Mouse (Mus musculus) hindbrain, embryonic 16.5 days (tissue): ENCODE results near the gene Sqstm1. TPM values are rescaled to one million over a fixed set of nuclear protein-coding genes. Genes with fewer than 3 reads are reported as not detected.

Source experiments
- ATAC-seq: fragments of 200-750 bp; cut with Nextera tagmentation; 2 replicates; pipeline ENCODE4 v1.8.0; 2017; ENCODE audit warnings: moderate TSS enrichment, moderate library complexity
- H3K27ac ChIP-seq: fragments of 300-500 bp; sonication (generic); 2 replicates; pipeline ENCODE4 v1.5.1; 2014; ENCODE audit warnings: low read depth, mild to moderate bottlenecking, control low read depth, low read length, moderate library complexity
- H3K27me3 ChIP-seq: fragments of 300-500 bp; sonication (generic); replicated peaks from 2 replicates; pipeline ENCODE4 v1.6.1; 2014; ENCODE audit warnings: low read length; ENCODE audit not compliant: control insufficient read depth, insufficient read depth
- H3K36me3 ChIP-seq: fragments of 300-500 bp; sonication (generic); 2 replicates; pipeline ENCODE4 v1.6.1; 2014; ENCODE audit warnings: mild to moderate bottlenecking, low read length, moderate library complexity, mixed read lengths; ENCODE audit not compliant: control insufficient read depth, insufficient read depth
- H3K4me1 ChIP-seq: fragments of 300-500 bp; sonication (generic); 2 replicates; pipeline ENCODE4 v1.6.1; 2014; ENCODE audit warnings: low read depth, low read length; ENCODE audit not compliant: control insufficient read depth, insufficient read depth
- H3K4me2 ChIP-seq: fragments of 300-500 bp; sonication (generic); 2 replicates; pipeline ENCODE4 v1.6.1; 2014; ENCODE audit warnings: mild to moderate bottlenecking, low read length, control low read depth, moderate library complexity
- H3K4me3 ChIP-seq: fragments of 300-500 bp; sonication (generic); 2 replicates; pipeline ENCODE4 v1.5.1; 2014; ENCODE audit warnings: mild to moderate bottlenecking, low read length, control low read depth, moderate library complexity
- H3K9ac ChIP-seq: fragments of 300-500 bp; sonication (generic); 2 replicates; pipeline ENCODE4 v1.6.1; 2014; ENCODE audit warnings: low read depth, mild to moderate bottlenecking, control low read depth, low read length, moderate library complexity
- H3K9me3 ChIP-seq: fragments of 300-500 bp; sonication (generic); 2 replicates; pipeline ENCODE4 v1.6.1; 2014; ENCODE audit warnings: mild to moderate bottlenecking, low read length, moderate library complexity; ENCODE audit not compliant: control insufficient read depth
- WGBS: fragments of 180-500 bp; shearing (Covaris S2); extraction: QIAGEN DNeasy Blood & Tissue Kit; methylation state at CpG from one replicate; pipeline ENCODE4 v1.1.7; 2014; 5-methylcytosine and 5-hydroxymethylcytosine counted together
- polyA plus RNA-seq: library from polyadenylated mRNA; unstranded; fragments of >200 nt; fragmentation: Nextera tagmentation; extraction: Ambion mirVana; gene quantifications from 2 replicates; pipeline ENCODE4 v1.2.1, GENCODE M21; 2015

The Sqstm1 gene
- 448 and 480 TPM in 2 replicates for polyA plus RNA-seq

DNA sequence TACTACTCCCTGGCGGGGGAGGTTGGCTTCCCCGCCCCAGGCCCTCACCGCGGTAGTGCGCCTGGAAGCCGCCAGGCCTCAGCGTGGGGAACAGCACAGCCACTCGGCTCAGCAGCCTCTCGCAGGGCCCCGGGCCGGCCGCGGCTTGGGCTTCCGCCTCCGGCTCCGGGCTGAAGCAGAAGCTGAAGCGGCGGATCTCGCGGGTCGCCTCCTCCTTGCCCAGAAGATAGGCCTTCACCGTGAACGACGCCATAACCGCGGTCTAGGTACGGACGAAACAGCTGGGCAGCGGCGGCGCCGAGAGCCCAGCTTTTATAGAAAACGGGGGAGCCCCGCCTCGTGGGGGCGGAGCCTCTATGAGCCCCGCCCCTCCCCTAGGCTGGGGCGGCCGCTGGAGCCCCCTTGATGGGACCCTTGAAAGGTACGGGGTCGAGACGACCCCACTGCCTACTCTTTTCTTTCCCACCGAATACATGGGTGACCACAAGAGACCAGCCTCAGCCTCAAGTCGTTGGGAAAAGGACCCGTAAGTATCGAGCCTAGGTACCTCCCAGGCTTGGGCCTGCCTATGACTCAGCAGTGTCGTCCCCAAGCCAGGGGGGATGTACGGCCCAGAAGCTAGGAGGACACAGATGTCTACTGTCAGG lies at the start of gene Sqstm1, which contains the start of gene Mgat4b:
Gene Sqstm1, minus strand, starts transcription at position 323 of the 647 bp plus-strand sequence.
Gene Mgat4b, plus strand, starts transcription at position 386 of the 647 bp plus-strand sequence.
- H3K9ac ChIP-seq, result peak within 1 kb of the TSS; percentile 97
- H3K4me3 ChIP-seq, result peak within 1 kb of the TSS; percentile 91
- peaks cover 13% of the 10 kb centered on the region for H3K4me1 ChIP-seq
- peak within 1 kb of the TSS; percentile 72 for H3K4me2 ChIP-seq
- H3K27ac ChIP-seq, result peak within 1 kb of the TSS; percentile 98
- H3K36me3 ChIP-seq, result peaks cover 17% of the 10 kb centered on the region
- peak; percentile 78 for ATAC-seq
- H3K9me3 ChIP-seq, result no peaks in the 10 kb centered on the region
- no peaks in the 10 kb centered on the region for H3K27me3 ChIP-seq
- under 1% methylated on average over 44 of the region's 48 CpGs for WGBS

DNA sequence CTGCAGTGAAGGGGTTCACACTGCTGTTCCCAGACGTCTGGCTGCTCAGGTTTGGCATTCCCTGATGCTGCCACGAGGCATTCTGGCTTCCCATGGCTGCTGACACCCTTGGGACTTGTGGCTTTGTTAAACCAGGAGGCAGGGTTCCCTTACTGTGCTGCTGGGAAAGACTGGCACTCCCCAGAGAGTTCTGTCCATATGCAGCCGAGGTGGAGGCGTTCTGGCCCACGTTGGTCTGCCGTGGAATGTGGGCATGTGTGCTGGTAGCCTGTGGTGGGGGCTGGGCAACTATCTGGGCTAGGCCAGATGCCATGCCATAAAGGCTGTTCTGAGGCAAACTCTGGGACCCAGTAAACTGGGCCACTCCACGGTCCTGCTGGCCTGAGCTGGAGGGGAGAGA lies 47.7 kb upstream of the Sqstm1 start:
- H3K27me3 ChIP-seq, result no peaks in the 10 kb centered on the region
- H3K4me1 ChIP-seq, result no peaks in the 10 kb centered on the region
- no peak overlapping the region for H3K4me2 ChIP-seq
- H3K9me3 ChIP-seq, result no peaks in the 10 kb centered on the region
- H3K4me3 ChIP-seq, result no peak overlapping the region
- WGBS, result 72% methylated on average over 7 of the region's 7 CpGs
- H3K27ac ChIP-seq, result no peak overlapping the region
- H3K9ac ChIP-seq, result no peak overlapping the region
- ATAC-seq, result no peak
- peaks cover 45% of the 10 kb centered on the region for H3K36me3 ChIP-seq

GRCm38 (mm10) chr11:50256615-50257014 lies 46.0 kb upstream of the Sqstm1 start:
- Histone ChIP-seq H3K4me2 (no peak overlapping the region), H3K9me3 (no peaks in the 10 kb centered on the region), H3K36me3 (peaks cover 32% of the 10 kb centered on the region), H3K27me3 (no peaks in the 10 kb centered on the region), H3K4me3 (no peak overlapping the region), H3K9ac (no peak overlapping the region), H3K27ac (no peak overlapping the region), H3K4me1 (no peaks in the 10 kb centered on the region)
- no peak for ATAC-seq
- 85% methylated on average over 7 of the region's 7 CpGs for WGBS

DNA sequence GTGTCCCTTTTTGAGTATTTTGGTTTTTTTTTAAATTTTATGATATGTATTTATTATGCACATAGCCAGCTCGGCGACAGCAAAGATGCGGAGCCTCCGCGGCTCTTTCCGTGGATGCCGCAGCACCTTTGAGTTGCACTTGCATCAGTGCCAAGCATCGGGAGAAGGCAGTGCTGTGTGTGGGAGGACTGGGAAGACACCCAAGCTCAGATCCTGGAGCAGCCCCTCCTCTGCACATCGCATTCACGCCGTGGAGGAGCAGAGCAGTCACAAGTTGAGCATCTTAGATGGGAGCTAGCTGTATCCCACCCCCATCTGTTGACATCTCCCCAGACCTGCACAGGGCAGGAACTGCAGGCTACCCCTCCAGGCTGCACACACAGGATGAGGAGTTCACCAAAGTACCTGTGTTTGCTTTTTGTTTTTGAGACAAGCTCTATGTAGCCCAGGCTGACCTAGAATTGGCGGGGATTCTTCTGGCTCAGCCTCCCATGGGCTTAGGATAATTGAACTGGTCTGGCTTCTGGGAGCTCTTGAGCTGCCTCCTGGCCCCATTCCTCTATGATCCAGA lies 43.5 kb upstream of the Sqstm1 start:
- 83% methylated on average over 12 of the region's 12 CpGs for WGBS
- H3K9me3 ChIP-seq, result no peaks in the 10 kb centered on the region
- no peaks in the 10 kb centered on the region for H3K4me1 ChIP-seq
- H3K4me2 ChIP-seq, result no peak overlapping the region
- peak; percentile 16; the same call in 1 of the 2 replicates for ATAC-seq
- H3K36me3 ChIP-seq, result peaks cover 20% of the 10 kb centered on the region
- no peaks in the 10 kb centered on the region for H3K27me3 ChIP-seq
- no peak overlapping the region for H3K9ac ChIP-seq
- H3K4me3 ChIP-seq, result no peak overlapping the region
- no peak overlapping the region; the same call in 1 of the 2 replicates for H3K27ac ChIP-seq

DNA sequence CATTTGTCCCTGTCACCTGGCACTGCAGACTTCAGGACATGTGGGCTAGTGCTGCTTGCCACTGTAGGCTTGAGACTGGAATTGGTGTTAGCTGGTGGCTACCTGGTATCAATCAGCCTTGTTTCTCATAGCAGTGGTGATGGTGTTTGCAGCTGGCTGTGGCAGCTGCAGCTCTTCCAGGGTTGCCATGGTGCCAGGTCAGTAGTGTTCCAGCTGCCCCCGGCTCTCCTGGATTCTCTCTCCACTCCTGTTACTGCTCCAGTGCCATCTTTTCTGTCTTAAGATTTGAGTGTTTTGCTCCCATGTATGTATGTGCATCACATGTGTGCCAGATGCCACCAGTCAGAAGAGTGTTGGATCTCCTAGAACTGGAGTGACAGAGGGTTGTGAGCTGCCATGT lies 42.8 kb upstream of the Sqstm1 start:
- Histone ChIP-seq H3K27ac (no peak overlapping the region), H3K4me2 (no peak overlapping the region), H3K4me1 (no peaks in the 10 kb centered on the region), H3K9ac (no peak overlapping the region), H3K4me3 (no peak overlapping the region), H3K9me3 (no peaks in the 10 kb centered on the region), H3K27me3 (no peaks in the 10 kb centered on the region), H3K36me3 (peaks cover 18% of the 10 kb centered on the region)
- ATAC-seq, result no peak
- 50% methylated on average over 1 of the region's 1 CpGs for WGBS

- H3K9me3 ChIP-seq, result no peaks in the 10 kb centered on the region
- no peak overlapping the region for H3K4me3 ChIP-seq
- no peak overlapping the region for H3K27ac ChIP-seq
- no peak for ATAC-seq
- WGBS, result 75% methylated on average over 11 of the region's 11 CpGs
- peaks cover 12% of the 10 kb centered on the region; the same call in 1 of the 2 replicates for H3K36me3 ChIP-seq
- H3K9ac ChIP-seq, result no peak overlapping the region
- H3K27me3 ChIP-seq, result no peaks in the 10 kb centered on the region
- no peak overlapping the region for H3K4me2 ChIP-seq
- H3K4me1 ChIP-seq, result no peaks in the 10 kb centered on the region
These were observed 42.1 kb upstream of the Sqstm1 start for GRCm38 (mm10) chr11:50252684-50253265.

DNA sequence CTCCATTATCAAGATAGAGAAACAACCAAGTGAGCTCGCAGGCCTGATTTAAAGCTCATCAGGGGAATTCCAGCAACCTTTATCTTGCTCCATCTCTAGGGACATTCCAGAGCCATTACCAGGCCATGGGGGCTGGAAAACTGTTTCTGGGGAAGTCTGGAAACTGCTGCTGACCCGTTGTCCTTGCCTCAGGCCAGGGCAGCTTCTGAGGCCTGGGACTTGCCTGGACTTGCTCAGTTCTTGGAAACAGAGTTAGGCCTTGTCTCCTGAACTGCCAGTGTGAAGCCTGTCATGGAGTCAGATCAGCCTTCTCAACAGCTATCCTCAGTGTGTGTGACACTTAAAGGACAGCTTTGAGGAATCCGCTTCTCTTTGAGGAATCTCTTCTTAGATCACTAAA lies 41.5 kb upstream of the Sqstm1 start:
- Histone ChIP-seq H3K9ac (no peak overlapping the region), H3K4me3 (no peak overlapping the region), H3K9me3 (no peaks in the 10 kb centered on the region), H3K36me3 (peaks cover 8% of the 10 kb centered on the region; the same call in 1 of the 2 replicates), H3K27ac (no peak overlapping the region), H3K4me1 (no peaks in the 10 kb centered on the region), H3K4me2 (no peak overlapping the region), H3K27me3 (no peaks in the 10 kb centered on the region)
- WGBS, result 69% methylated on average over 3 of the region's 3 CpGs
- ATAC-seq, result no peak

DNA sequence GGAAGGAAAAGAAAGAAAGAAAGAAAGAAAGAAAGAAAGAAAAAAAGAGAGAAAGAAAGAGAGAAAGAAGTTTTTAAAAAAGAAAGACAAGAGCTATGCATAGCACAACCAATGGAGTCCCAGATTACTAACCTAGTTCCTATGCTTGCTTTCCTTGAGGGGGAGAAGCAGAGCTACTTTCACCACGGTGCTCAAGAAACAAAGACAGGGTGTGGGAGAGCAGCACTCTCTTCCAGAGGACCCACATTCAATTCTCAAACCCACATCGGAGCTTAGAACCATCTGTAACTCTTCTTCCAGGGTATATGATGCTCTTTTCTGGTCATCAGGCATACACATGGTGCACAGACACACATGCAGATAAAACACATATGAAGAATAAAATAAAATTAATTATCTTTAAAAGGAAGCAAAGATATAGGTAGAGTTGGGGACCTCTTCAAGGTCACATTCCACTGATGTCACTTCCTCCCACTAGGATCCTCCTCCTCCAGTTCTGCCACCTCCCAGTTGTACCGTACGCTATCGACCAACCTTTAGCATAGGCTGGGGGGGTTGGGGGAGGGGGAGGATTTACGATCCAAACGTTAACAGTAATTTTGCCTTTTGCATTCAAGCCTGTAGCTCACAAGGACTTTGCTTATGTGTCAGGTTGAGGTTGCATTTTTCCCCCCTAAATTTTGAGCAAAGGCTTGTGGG lies 38.0 kb upstream of the Sqstm1 start:
- 82% methylated on average over 7 of the region's 7 CpGs for WGBS
- no peak for ATAC-seq

DNA sequence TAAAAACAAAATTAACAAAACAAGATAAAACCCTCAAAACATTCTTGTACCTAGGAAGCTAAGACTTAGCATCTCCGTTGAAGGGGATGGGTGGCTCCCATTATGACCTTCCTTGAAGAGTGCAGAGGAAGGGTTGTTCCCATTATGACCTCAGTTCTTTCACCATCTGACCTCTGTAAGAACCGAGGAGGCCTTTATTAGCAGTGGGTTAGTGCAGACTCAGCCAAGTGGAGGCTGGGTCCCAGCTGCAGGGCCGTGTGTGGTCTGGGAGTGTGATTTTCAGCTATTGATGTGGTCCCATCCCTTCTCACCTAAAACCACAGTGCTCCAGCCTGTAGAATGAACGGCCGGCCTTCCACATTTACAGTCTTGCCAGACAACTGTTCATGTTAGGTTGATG lies 34.6 kb upstream of the Sqstm1 start:
- H3K36me3 ChIP-seq, result no peaks in the 10 kb centered on the region
- no peak for ATAC-seq
- H3K27me3 ChIP-seq, result no peaks in the 10 kb centered on the region
- no peaks in the 10 kb centered on the region for H3K4me1 ChIP-seq
- no peak overlapping the region for H3K27ac ChIP-seq
- no peak overlapping the region for H3K4me2 ChIP-seq
- 78% methylated on average over 5 of the region's 5 CpGs for WGBS
- no peak overlapping the region for H3K9ac ChIP-seq
- no peak overlapping the region for H3K4me3 ChIP-seq
- no peaks in the 10 kb centered on the region for H3K9me3 ChIP-seq

More for the DNA sequence above, 38.0 kb upstream of the Sqstm1 start:
- Histone ChIP-seq H3K9me3 (no peaks in the 10 kb centered on the region), H3K4me3 (no peak overlapping the region), H3K27ac (no peak overlapping the region), H3K4me1 (no peaks in the 10 kb centered on the region), H3K9ac (no peak overlapping the region), H3K27me3 (no peaks in the 10 kb centered on the region), H3K4me2 (no peak overlapping the region), H3K36me3 (no peaks in the 10 kb centered on the region)
